Mouse (Mus musculus) cerebellum, adult 2 months (tissue): Measurements from ENCODE around the gene Pold1.

ENCODE experiments used
- CTCF ChIP-seq: fragments of 200-500 bp; IDR thresholded peaks from 2 replicates; pipeline ENCODE4 v1.5.1; 2011; ENCODE audit warnings: low read depth, mild to moderate bottlenecking, control low read depth, low read length, moderate library complexity, borderline replicate concordance; ENCODE audit not compliant: insufficient read depth
- POLR2A ChIP-seq: fragments of 200-500 bp; IDR thresholded peaks from 2 replicates; pipeline ENCODE4 v1.6.1; 2011; ENCODE audit warnings: low read length, control low read depth, borderline replicate concordance; ENCODE audit not compliant: insufficient read depth

GRCm38 (mm10) chr7:44584265-44584804 lies 35.7 kb upstream of the Pold1 start:
- TF ChIP-seq POLR2A = no peak
- no peak for TF ChIP-seq CTCF
